Mouse (Mus musculus) stomach, embryonic 16.5 days (tissue): ENCODE results near the gene Gm12166. TPM values are rescaled to one million over a fixed set of nuclear protein-coding genes. Genes with fewer than 3 reads are reported as not detected.
A peak's percentile ranks its signal among the peaks of the same experiment; 100 is the strongest.

ENCODE experiments used
- ATAC-seq: fragments of 200-750 bp; cut with Nextera tagmentation; 2 replicates; pipeline ENCODE4 v1.8.0; 2017; ENCODE audit warnings: moderate number of reproducible peaks, moderate TSS enrichment; ENCODE audit not compliant: insufficient read depth, low FRiP score
- H3K27ac ChIP-seq: fragments of 300-500 bp; sonication (generic); 2 replicates; pipeline ENCODE4 v1.5.1; 2014; ENCODE audit warnings: low read length
- H3K27me3 ChIP-seq: fragments of 300-500 bp; sonication (generic); 2 replicates; pipeline ENCODE4 v1.6.1; 2014; ENCODE audit warnings: low read length, control low read depth, mixed read lengths; ENCODE audit not compliant: control insufficient read depth, insufficient read depth
- H3K36me3 ChIP-seq: fragments of 300-500 bp; sonication (generic); 2 replicates; pipeline ENCODE4 v1.6.1; 2014; ENCODE audit warnings: low read length; ENCODE audit not compliant: control insufficient read depth, insufficient read depth
- H3K4me1 ChIP-seq: fragments of 300-500 bp; sonication (generic); 2 replicates; pipeline ENCODE4 v1.6.1; 2014; ENCODE audit warnings: low read length, control low read depth, mixed read lengths; ENCODE audit not compliant: control insufficient read depth, insufficient read depth
- H3K4me2 ChIP-seq: fragments of 300-500 bp; sonication (generic); 2 replicates; pipeline ENCODE4 v1.6.1; 2014; ENCODE audit warnings: low read depth, low read length, mixed read lengths
- H3K4me3 ChIP-seq: fragments of 300-500 bp; sonication (generic); replicated peaks from 2 replicates; pipeline ENCODE4 v1.5.1; 2014; ENCODE audit warnings: mild to moderate bottlenecking, low read length
- H3K9ac ChIP-seq: fragments of 300-500 bp; sonication (generic); 2 replicates; pipeline ENCODE4 v1.6.1; 2014; ENCODE audit warnings: low read length
- H3K9me3 ChIP-seq: fragments of 300-500 bp; sonication (generic); replicated peaks from 2 replicates; pipeline ENCODE4 v1.6.1; 2016; ENCODE audit warnings: low read length, control low read depth; ENCODE audit not compliant: control insufficient read depth
- WGBS: fragments of 180-500 bp; shearing (Covaris S2); extraction: QIAGEN DNeasy Blood & Tissue Kit; methylation state at CpG from one replicate; pipeline ENCODE4 v1.1.7; 2014; 5-methylcytosine and 5-hydroxymethylcytosine counted together
- polyA plus RNA-seq: library from polyadenylated mRNA; unstranded; fragments of >200 nt; fragmentation: Nextera tagmentation; extraction: Ambion mirVana; gene quantifications from 2 replicates; pipeline ENCODE4 v1.2.1, GENCODE M21; 2015

Gene Gm12166
- polyA plus RNA-seq, 1 experiment from 2014 or later = 4.7 TPM

DNA sequence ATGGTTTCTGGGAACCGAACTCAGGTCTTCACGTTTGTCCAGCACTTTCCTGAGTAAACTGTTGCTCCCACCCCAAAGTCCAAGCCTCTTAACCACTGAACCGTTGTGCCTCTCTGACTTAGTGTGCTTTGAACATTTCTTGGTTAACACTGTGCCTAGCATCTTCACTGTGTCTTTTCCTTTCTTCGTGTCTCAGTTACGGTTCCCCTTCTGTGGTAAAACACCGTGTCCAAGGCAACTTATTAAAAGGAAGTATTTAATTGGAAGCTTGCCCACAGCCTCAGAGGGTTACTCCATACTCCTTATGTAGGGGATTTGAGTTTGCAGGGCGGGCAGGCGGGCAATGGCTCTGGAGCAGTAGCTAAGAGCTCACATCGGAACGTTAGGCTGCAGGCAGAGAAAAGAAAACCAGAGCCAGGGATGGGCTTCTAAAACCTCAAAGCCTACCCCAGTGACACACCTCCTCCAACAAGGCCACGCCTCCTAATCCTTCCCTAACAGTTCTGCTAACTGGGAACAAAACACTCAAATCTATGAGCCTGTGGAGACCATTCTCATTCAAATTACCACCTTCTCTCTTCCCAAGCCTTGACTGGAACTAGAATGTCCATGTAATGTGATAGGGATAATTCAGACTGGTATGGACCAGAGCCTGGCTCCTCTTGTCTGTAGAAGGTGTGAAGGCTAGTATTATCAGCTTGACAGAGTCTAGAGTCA is 24.5 kb upstream of the Gm12166 start:
- Histone ChIP-seq H3K27ac (peak overlapping the region; percentile 41; the same call in 1 of the 2 replicates), H3K4me3 (no peak overlapping the region), H3K4me1 (peaks cover 21% of the 10 kb centered on the region), H3K36me3 (peaks cover 7% of the 10 kb centered on the region; the same call in 1 of the 2 replicates), H3K27me3 (no peaks in the 10 kb centered on the region), H3K9ac (no peak overlapping the region), H3K4me2 (no peak overlapping the region), H3K9me3 (no peaks in the 10 kb centered on the region)
- ATAC-seq = no peak
- WGBS = 90% methylated on average over 11 of the region's 11 CpGs

DNA sequence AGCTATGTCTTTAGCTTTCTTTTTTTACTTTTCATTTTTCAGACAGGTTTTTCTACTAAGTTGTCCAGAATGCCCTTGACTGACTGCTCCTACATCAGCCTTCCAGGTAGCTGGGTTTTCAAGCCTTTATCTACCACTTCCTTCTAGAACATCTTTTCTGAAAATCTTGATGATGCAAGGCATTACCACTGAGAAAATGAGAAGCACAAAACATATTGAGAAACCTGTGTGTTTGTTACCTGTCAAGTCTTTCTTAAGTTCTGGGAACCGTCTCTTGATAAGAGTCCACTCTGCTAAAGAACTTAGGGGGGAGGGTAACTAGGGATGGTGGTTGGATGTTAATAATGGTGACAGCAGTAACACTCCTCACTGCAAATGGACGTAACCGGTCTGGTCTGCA is 23.4 kb upstream of the Gm12166 start:
- ATAC-seq = no peak
- 64% methylated on average over 3 of the region's 3 CpGs for WGBS
- H3K27ac ChIP-seq = no peak overlapping the region; the same call in 1 of the 2 replicates
- no peak overlapping the region for H3K9ac ChIP-seq
- no peak overlapping the region for H3K4me3 ChIP-seq
- no peak overlapping the region for H3K4me2 ChIP-seq
- peaks cover 22% of the 10 kb centered on the region for H3K4me1 ChIP-seq
- no peaks in the 10 kb centered on the region for H3K27me3 ChIP-seq
- no peaks in the 10 kb centered on the region for H3K9me3 ChIP-seq
- peaks cover 7% of the 10 kb centered on the region; the same call in 1 of the 2 replicates for H3K36me3 ChIP-seq

DNA sequence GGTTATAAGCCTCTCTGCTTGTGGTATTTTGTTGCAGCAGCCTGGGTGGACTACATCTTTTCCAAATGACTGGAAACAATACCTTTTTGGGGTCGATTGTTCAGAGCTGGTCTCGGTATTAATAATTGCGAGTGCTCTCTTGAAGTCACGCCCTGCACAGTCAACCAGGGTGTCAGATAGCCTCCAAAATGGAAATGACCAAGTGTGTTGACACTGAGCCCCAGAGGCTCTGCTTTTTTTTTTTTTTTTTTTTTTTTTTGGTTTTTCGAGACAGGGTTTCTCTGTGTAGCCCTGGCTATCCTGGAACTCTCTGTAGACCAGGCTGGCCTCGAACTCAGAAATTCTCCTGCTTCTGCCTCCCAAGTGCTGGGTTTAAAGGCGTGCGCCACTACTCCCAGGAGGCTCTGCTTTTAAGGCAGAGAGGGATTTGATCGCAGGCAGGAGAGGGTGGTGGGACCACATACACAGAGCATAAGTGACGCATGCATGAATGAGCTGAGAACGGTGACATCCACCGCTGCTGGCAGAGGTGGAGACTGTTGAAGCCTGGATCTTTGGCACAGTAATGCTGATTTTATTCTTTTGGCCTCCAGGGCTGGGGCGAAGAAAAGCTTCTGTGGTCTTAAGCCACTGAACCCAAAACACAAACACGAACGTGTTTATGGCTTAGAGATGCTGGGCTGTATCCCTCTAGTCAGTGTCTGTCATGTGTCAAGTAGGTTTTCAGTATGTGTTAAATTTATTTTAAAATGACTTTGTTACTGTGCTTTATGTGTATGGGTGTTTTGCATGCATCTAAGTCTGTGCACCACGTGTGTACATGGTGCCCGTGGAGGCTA is 21.9 kb upstream of the Gm12166 start:
- H3K4me2 ChIP-seq = no peak overlapping the region
- no peaks in the 10 kb centered on the region for H3K27me3 ChIP-seq
- no peak for ATAC-seq
- H3K36me3 ChIP-seq = peaks cover 7% of the 10 kb centered on the region; the same call in 1 of the 2 replicates
- H3K9me3 ChIP-seq = no peaks in the 10 kb centered on the region
- WGBS = 85% methylated on average over 17 of the region's 17 CpGs
- no peak overlapping the region for H3K4me3 ChIP-seq
- H3K4me1 ChIP-seq = peaks cover 29% of the 10 kb centered on the region
- H3K9ac ChIP-seq = no peak overlapping the region
- peak overlapping the region; percentile 61; the same call in 1 of the 2 replicates for H3K27ac ChIP-seq

DNA sequence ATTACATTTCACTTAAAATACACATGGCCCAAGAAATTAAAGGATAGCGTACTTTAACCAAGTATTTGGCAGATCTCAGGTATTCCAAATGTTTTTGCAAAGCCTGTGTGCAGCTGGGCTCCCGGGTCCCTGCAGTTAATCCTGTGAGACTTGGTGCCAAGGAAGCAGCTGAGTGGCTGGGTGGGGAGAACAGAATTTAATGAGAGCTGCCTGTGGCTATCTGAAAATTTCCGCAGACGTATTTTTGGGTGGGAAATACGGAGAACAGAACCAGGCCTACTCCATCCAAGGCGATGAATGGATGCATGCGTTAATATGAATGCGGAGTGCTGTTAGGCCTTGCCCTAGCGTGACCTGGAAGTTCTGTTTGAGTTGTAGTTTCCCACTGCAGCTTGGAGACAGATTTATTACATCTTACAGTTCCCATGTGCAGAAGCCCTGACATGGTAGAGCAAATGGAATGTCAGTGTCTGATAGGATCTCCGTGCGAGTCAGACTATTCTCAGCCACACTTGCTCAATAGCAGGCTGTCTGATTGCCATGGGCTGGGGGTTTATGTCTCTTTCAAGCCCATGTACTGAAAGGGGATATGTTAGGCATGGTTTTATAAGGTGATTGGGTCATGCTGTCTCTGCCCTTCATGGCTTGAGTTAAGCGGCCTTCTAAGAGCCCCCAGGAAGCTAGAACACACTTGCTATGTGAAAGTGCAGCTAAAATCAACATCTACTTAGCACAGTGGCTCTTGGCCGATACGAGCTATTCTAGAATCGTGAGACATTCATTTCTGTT is 21.1 kb upstream of the Gm12166 start:
- Histone ChIP-seq H3K4me3 (no peak overlapping the region), H3K4me2 (no peak overlapping the region), H3K27ac (peak overlapping the region; percentile 61), H3K36me3 (peaks cover 4% of the 10 kb centered on the region; the same call in 1 of the 2 replicates), H3K4me1 (peaks cover 36% of the 10 kb centered on the region), H3K9me3 (no peaks in the 10 kb centered on the region), H3K27me3 (no peaks in the 10 kb centered on the region), H3K9ac (no peak overlapping the region; the same call in 1 of the 2 replicates)
- ATAC-seq = peak; percentile 37; the same call in 1 of the 2 replicates
- 43% methylated on average over 15 of the region's 15 CpGs for WGBS

DNA sequence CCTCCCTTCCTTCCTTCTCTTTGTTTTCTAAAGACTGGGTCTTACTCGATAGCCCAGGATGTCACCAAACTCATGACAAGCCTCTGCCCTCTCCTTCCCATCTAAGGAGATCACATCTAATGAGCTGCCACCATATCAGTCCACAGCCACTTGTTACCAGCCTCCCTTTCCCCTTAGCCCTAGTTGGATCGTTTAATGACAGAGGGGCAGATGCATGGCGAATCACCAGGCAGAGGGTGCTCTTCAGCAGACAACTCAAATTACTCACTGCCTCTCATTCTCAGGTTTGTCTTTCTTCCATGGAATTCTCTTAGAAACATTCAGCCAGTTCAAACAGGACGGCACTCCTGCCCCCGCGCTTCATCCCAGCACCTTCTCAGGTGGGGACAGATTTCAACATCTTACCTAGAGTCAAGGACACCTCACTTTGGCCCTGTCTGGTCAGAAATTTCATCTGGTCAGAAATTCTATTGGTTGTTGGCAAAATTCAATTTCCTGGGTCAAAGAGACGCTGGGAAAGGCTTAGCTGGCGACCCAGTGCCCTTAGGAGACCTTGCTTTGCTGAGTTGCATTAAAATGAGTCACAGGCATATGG is 20.4 kb upstream of the Gm12166 start:
- no peak overlapping the region for H3K4me2 ChIP-seq
- no peak overlapping the region for H3K9ac ChIP-seq
- WGBS = 58% methylated on average over 8 of the region's 8 CpGs
- H3K27me3 ChIP-seq = no peaks in the 10 kb centered on the region
- H3K4me1 ChIP-seq = peaks cover 36% of the 10 kb centered on the region
- peak overlapping the region; percentile 61 for H3K27ac ChIP-seq
- ATAC-seq = no peak
- no peaks in the 10 kb centered on the region for H3K9me3 ChIP-seq
- H3K36me3 ChIP-seq = 0 out of 2 replicates have a peak, but pooled peaks cover 4% of the 10 kb centered on the region
- H3K4me3 ChIP-seq = no peak overlapping the region

DNA sequence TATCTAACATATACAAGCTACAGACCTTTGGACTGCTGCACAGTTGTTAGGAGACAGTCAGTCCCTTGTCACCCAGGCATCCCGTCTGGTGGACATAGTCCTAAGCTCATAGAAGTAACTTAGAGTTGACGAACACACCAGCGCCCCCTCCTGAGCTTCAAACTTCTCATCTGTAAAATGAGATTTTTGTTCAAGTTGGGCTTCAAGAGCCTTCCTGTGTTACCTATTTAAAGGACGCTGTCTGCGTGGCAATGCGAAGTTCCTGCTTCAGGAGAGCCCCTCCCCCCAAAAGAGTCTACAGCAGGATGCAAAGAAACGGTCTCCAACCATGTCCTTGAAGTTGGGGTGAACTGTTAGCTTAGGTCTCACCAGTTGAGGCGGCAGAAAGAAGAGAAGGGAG is 18.7 kb upstream of the Gm12166 start:
- Histone ChIP-seq H3K27ac (no peak overlapping the region), H3K27me3 (no peaks in the 10 kb centered on the region)
- no peak for ATAC-seq

DNA sequence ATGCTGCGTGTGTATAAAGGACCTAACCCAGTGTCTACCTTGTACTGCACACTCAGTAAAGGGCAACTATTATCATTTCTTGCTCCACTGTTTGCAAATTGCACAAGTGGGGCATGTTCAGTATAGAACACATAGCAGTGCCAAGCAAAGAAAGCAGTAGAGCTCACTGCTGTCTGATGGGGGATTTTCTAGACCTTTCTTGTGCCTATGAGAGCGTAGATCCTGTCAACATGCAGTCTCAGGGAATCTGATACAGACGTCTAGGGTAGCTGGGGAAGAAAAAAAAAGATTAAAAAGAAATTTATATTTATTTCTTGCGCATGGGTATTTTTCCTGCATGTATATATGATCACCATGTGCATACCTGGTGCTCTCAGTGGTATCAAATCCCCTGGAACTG is 18.0 kb upstream of the Gm12166 start:
- H3K36me3 ChIP-seq = no peaks in the 10 kb centered on the region
- no peaks in the 10 kb centered on the region for H3K9me3 ChIP-seq
- WGBS = 86% methylated on average over 4 of the region's 4 CpGs
- no peaks in the 10 kb centered on the region for H3K27me3 ChIP-seq
- H3K4me3 ChIP-seq = no peak overlapping the region
- H3K9ac ChIP-seq = peak overlapping the region; percentile 51; the same call in 1 of the 2 replicates
- no peak for ATAC-seq
- peak overlapping the region; percentile 95 for H3K27ac ChIP-seq
- no peak overlapping the region for H3K4me2 ChIP-seq
- peaks cover 45% of the 10 kb centered on the region for H3K4me1 ChIP-seq

More for the DNA sequence above, 18.7 kb upstream of the Gm12166 start:
- no peak overlapping the region for H3K9ac ChIP-seq
- 70% methylated on average over 8 of the region's 8 CpGs for WGBS
- no peak overlapping the region for H3K4me2 ChIP-seq
- no peaks in the 10 kb centered on the region for H3K9me3 ChIP-seq
- peaks cover 40% of the 10 kb centered on the region for H3K4me1 ChIP-seq
- no peak overlapping the region for H3K4me3 ChIP-seq
- no peaks in the 10 kb centered on the region for H3K36me3 ChIP-seq

DNA sequence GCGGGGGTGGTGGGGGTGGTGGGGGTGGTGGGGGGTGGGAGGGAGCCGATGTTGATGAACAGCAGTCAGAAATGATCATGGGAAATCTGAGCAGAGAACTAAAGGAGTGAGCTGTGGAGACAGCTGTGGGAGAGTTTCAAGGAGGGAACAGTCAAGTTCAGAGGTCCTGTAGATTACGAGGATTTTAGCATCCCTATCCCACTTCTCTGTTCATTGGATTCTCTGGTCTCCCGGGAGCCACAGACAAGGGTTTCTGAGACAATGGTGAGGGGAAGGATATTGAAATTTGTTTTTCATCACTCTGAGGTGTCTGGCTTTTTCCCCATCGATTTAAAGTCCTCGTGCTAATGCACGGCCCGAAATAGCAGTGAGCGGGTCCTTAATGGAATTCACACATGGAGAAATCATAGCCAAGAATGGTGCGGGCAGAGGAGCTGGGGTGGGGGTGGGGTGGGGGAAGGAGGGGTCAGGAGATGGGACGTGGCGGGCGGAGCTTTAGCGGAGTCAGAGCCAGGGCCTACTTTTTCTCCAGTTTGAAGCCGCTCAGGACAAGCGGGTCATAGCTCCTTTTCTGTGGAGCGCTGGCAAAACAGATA is 17.4 kb upstream of the Gm12166 start:
- no peaks in the 10 kb centered on the region for H3K36me3 ChIP-seq
- peak overlapping the region; percentile 51; the same call in 1 of the 2 replicates for H3K9ac ChIP-seq
- 40% methylated on average over 17 of the region's 17 CpGs for WGBS
- no peaks in the 10 kb centered on the region for H3K9me3 ChIP-seq
- peak; percentile 3; the same call in 1 of the 2 replicates for ATAC-seq
- H3K4me1 ChIP-seq = peaks cover 48% of the 10 kb centered on the region
- peak overlapping the region; percentile 95 for H3K27ac ChIP-seq
- no peak overlapping the region for H3K4me3 ChIP-seq
- H3K27me3 ChIP-seq = no peaks in the 10 kb centered on the region
- H3K4me2 ChIP-seq = no peak overlapping the region
